Mouse (Mus musculus) gastrocnemius, postnatal 4 days (tissue): Measurements from ENCODE around the gene Tm4sf1. TPM values are rescaled to one million over a fixed set of nuclear protein-coding genes. Genes with fewer than 3 reads are reported as not detected.

ENCODE experiments used
- DNase-seq, 2 experiments: peaks; one replicate each; pipeline ENCODE4 v3.0.0; 2021 to 2022; ENCODE audit warnings: low spot score in 2 of 2, mixed read lengths in 2 of 2
- long read RNA-seq, 2 experiments: library from polyadenylated mRNA; stranded (forward); transcript quantifications; one replicate each; pipeline ENCODE4 v2.0.0; 2021
- total RNA-seq, 2 experiments: library from RNA; stranded (reverse); gene quantifications; 2 replicates each; pipeline ENCODE4 v1.2.3; 2021

The Tm4sf1 gene
- total RNA-seq = 10 to 100 TPM; 48.9 to 58.0 TPM
- long read RNA-seq, experiment 1, transcript Tm4sf1-202 (5 exons, 2,855 nt) = major isoform, 28 of 29 reads
- long read RNA-seq, experiment 1, partial matches to known transcripts = 0 of 29 reads
- long read RNA-seq, experiment 1, other reads (novel, unspliced or antisense) = 0 of 29 reads
- long read RNA-seq, experiment 2, transcript Tm4sf1-202 (5 exons, 2,855 nt) = major isoform, 22 of 29 reads
- long read RNA-seq, experiment 2, partial matches to known transcripts = 5 of 29 reads
- long read RNA-seq, experiment 2, other reads (novel, unspliced or antisense) = 2 of 29 reads

DNA sequence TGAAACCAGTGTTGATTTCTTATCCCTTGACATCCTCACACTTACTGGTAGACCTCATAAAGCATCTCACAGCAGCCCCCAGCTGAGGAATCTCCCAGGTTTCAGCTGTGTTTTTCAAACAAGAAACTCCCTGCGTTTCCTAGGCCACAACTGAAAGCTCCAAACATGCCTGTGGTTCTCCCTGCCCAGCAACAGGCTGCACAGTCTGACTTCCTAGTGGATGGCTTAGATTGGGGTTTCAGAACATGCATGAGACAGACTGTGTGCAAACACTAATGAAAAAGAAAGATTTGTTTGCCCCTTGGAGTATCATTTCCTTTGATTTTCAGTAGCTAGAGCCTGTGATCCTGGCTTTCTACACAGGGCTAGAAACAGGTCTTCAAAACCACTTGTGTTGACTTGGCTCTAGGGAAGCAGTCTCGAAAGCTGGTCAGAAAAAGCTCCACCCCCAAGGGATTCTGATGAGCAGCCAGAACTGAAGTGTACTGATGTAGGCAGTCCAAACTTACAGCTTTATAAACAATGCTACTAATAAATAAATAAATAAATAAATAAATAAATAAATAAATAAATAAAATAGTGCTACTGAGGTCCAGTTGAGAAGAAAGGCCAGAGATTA, at the start of gene Tm4sf1:
Gene Tm4sf1 (minus strand): TSS at position 68 of the 619 bp plus-strand sequence.
- DNase-seq = no peak

DNA sequence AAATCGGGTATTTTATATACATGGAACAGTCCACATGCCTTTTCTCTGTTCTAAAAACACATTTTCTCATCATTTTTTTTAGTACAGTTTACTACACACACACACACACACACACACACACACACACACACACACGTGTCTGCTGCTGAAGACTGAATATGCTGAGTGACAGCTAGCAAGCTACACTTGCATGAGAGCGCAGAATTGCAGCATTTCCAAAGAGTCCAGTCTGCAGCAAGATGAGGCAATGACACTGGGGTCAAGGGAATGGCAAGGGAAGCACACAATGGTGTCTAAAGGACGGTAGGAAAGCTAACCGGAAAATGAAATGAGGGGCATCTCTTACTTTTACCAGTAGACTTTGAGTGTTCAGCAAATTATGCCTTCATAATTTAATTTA, 43.0 kb upstream of the Tm4sf1 start:
- DNase-seq = no peak

DNA sequence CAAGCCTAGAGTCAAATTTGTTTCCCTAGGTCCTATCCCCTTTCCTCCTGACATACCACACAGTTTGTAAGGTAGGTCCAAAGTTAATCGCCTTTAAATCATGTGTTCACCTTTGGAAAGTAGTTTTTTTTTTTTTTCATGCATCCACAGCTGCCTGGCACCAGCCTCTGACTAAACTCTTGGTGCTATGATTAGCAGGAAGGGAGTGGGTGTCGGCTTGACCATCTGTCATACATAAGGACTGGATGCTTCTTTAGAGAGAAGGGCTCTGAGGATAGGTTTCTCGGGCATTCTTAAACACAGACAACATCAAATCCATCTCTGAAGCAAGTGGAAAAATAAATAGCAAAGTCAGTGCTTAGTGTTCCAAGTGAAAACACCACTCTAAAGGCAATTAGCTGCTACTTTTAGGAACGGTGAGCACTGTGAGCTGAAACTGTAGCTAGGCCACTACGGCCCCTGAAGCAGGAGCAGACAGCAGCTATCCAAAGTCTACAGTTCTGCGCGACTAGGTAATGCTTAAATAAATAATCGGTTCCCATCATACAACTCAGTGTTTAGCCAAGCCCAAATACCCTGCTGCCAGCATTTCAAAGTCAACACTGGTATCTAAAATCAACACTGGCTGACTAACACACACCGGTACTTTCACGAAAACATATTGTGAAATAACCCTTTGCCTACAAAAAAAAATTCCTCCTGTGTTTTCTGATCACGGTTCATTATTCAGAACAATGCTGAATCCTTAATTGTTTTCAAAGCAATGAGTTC, 42.2 kb upstream of the Tm4sf1 start:
- no peak for DNase-seq

DNA sequence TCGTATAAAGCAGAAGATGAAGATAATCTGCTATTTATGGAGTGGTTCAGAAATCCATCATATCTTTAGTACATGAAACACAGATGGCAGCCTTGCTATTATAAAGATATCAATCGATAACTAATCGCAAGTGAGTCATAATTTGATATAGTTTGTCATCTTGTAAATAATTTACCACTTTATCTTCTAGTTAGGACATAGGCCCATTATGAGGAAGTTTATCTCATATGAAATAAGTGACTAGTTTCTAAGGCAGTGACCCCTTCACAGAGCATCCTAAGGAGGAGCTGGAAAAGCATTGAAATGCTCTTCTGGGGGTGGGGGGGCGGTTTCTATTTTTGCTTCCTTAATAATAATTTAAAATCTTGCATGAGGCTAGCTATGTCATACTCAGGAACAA, 41.2 kb upstream of the Tm4sf1 start:
- DNase-seq = no peak

DNA sequence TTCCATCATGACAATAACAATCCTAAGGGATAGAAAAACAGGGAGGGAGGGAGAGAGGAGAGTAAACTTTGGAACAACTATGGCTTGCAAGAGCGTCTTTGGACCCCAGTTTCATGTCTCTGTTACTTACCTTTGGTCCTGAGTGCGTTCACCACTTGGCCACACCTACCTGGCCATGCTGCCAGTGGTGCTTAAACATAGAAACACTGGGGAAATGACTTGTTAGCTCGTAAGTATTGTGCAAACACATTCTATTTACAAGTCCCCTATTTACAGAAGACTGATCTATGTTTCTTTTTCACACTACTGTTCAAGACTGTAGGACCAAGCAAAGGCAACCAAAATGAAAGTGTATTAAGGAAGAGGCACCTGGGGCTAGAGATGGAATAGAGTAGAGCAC, 39.5 kb upstream of the Tm4sf1 start:
- no peak for DNase-seq

DNA sequence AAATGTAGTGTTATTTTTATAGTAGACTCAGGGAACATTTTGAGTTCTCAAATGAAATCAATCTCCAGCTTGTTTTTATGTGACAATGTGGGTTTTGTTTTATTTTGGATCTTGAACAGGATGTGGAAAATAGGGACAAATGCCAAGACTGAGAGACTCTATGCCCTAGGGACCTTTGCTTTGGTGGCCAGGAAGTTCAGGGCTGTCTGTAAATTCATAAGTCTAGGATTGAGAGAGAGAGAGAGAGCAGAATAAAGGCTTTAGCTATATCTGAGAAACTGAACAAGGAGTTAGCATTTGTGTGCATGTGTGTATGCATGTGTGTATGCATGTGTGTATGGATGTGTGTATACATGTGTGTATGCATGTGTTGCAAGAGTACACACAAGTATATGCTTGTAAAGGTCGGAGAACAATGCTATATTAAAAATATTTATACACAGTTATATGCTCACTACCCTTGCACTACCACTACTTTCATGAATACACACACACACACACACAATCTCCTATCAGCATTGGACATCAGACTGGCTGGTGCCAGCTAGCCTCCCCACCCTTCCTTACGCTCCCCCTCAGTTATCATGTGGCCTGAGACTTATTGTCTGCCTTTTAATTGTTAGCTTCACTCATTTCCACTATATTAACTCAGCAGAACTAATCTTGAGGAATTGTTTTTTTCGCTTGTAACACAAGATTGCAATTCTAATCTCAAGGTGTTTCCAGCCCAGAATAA, 33.5 kb upstream of the Tm4sf1 start:
- no peak for DNase-seq

DNA sequence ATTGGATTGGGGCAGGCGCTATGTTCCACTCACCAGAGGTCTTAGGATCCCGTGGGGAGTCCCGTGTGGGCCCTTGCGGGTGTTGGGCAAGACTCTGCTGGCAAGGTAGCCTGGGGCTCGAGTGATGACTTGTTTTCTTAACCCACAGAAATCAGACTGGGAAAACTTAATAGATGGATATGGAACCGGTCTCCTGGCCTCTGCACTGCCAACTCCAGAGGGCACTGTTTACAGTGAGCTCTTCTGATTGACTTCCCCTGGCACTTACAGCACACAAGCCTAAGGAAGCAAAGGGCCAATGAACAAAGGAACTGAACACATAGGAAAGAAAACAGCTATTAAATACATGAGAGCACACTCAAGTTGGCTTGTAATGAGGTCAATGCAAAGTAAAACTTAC, 26.2 kb upstream of the Tm4sf1 start:
- DNase-seq = no peak

DNA sequence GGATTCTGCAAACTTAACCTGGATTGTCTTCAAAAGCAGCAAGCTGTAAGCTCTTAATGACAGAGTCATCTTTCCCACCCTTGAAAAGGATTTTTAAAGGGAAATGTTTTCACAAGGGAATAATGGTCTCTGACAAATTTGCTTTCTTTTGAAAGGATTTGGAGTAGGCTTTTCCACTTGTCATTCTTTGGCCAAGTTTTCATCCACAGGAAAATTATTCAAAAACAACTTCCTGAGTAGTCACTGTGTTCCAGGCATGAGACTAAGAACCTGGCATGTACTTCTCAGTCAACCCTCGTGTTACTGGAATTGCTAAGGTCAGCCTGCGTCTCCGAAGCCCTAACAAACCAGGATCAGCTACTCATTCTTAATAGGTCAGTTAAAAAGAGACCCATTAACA, 5.3 kb upstream of the Tm4sf1 start:
- DNase-seq = no peak

DNA sequence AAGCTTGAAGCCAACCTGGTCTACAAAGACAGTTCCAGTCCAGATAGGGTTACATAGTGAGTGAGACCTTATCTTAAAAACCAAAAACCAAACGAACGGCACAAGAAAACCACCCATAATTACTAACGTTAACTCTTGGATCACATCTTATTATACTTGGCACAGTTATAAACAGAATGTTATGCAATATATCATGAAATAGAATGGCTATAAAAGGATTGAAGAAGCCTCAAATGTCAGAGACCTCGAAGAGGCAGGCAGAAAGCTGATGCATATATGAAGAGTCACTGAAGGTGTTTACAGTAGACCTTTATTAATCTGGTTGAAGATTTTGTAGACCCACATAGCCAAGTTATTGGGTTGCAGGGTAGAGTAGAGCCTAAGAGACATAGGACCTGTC, 3.8 kb upstream of the Tm4sf1 start:
- DNase-seq = no peak

DNA sequence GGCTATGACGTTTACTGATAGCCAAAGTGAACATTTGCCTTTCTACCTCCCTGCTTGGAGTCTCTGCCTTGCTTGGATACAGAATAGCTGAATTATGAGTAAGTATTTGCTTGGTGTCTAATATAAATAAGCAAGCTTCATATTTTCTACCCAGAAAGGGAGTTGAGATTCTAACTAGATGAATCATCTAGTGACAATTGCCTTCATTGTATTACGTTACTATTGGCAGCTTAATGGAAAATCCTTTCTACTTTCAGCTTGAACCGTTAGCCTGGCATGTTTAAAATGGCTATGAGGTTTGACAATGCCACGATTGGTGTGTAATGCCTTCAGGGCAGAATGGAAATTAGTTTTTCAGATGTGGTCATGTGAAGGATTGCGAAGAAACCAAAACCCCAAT, 2.7 kb upstream of the Tm4sf1 start:
- no peak for DNase-seq

DNA sequence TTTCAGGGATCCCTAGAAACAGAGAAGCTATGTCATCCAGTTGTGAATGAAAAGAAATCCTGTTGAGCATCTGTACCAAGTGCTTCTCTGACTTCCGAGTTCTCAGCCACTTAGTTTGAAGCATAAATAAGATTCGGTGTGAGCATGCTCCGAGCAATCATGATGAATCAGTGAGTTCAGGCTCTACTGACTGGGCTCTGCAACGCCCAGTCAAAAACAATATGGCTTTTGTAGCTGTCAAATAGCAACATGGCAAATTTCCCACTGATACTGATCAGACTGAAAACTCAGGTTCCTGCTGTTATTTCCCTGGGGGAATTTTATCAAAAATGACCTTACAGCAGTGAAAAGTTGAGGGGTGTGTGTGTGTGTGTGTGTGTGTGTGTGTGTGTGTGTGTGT, 2.3 kb upstream of the Tm4sf1 start:
- DNase-seq = no peak

DNA sequence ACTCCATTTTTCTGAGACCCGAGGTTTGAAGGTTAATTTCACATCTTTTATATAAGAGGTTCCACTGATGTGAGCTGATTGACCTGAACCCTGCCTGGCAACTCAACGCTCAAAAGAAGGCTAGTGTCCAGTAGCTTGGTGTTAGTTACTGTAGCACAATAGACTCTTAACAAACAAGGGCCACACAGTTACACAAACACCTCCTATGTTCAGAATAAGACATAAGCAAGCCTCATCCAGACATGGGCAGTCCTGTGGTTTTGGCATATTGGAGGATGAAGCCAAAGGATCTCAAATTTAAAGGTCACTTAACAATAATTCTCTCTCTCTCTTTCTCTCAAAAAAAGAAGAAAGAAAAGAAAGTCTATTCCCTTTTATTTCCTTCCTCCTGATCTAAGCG, 1.7 kb upstream of the Tm4sf1 start:
- DNase-seq = no peak

DNA sequence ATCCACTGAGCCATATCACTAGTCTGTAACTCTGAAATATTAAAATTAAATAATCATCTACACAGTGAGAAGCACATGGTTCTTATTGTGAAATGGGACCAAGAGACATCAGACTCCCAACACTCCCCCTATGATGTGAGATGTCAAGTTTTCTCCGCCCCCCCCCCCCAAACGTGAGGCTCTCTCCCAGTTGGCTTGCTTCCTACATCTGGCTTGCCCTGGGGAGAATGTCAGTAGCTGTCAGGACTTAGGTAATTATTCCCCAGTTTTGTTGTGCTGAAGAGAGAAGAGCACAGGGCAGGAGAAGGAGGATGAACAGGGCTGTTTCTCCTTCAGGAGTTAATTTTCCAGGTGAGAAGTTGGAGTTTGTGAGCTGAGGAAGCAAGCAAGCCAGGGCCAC, 1.1 kb upstream of the Tm4sf1 start:
- no peak for DNase-seq

DNA sequence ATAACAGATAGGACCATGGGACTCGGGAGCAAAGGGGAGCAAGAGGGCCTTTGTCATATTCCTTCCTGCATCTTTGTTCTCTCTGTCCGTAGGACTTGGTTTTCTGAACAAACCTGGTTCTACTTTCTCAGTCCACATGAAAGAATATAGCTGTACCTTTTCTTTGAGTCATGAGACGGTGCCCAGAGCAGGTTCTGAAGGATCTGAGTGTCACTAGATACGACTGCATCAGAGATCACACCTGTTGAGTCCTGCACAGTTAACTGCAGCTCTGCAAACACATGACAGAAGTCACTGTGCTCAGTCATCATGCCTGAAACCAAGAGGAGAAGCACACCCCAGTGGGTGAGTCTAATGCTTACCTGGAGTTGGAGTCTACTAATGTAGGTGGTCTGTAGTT, 422 bp downstream of the Tm4sf1 start:
- no peak for DNase-seq

DNA sequence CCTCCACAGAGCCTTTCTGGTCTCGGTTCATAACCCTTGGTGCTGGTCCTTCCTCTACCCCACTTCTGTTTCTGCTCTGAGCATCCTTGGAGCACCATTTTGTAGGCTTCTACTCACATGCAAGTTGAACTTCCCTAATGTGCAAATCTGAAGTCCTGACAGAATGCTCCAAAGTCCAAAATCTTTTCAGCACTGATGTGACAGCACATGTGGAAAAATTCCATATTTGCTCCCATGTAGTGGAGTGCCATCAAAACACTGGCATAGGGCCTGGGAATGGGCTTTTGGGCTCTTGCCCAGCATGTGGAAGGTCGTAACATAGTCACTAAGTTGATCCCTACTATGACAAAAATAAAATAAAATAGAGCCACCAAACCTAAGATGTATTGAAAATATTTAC, 3.8 kb downstream of the Tm4sf1 start:
- no peak for DNase-seq

DNA sequence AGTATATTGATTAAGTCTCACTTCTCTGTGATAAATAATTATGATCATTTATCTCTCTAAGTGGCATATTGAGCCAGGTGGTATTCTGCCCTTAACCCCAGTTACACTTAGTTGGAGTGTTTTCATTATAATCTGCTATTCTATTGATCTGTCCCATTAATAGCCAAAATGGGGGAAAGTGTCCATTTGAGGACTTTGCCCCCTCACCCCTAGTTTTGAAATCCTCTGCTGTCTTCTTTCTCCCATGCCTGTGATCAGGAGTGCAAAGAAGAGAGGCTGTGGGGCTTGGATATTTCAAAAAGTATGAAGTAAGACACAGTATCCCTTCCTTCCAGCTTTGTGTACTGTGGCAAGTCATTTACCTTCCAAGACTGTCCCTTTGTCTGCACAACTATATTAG, 5.2 kb downstream of the Tm4sf1 start:
- no peak for DNase-seq

DNA sequence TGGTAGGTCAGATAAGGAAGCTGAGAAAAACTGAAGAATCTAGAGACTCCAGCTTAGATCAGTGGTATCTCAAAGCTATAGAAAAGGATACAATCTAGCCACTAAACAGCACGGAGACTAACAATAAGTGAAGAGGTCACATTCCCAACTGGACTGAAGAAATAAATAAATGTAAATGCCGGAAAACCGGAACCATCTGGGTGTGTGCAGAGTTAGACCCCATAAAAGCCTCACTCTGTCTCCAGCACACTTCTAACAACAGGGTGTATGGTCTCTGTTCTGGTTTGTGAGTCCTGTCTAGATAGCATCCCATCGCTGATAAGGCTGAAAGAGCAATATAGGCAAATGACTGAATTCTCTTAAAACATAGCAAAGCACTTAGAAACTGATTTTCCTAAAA, 6.2 kb downstream of the Tm4sf1 start:
- no peak for DNase-seq

DNA sequence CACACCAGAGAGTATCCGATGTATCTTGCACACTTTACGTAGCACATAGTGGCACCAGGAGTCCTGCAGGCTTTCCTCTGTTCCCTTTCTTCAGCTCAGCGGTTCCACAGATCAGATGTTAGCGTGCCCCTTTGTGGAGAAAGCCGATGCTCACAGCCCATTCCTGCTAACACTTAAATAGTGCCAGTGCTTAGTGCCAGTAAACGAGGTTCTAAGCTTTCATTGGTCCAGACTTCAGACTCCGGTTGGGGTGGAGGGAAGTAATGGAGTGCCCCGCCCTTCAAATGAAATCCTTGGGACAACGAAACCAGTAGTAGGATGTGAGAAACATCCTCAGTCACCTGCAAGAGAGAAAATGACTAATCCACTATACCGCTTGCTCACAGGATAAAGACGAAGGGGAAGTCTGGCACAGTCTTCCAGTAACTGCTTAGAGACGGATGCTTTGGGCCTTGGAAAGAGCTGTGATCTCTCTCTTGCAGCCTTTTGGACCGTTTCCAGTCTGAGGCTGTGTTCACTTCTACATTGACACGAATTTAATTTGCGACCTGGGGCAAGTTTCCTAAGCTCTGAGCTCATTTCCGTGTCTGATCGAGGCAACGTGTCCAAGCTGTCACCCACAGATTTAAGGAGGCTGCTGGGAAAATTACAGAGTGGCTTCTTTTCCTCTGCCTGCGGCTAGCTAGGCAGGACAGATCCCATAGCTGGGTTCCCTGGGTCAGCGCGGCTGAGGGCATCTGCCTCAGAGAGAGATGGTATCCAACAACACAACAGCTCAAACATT, 6.9 kb downstream of the Tm4sf1 start:
- DNase-seq = peak; percentile 19 to 46

DNA sequence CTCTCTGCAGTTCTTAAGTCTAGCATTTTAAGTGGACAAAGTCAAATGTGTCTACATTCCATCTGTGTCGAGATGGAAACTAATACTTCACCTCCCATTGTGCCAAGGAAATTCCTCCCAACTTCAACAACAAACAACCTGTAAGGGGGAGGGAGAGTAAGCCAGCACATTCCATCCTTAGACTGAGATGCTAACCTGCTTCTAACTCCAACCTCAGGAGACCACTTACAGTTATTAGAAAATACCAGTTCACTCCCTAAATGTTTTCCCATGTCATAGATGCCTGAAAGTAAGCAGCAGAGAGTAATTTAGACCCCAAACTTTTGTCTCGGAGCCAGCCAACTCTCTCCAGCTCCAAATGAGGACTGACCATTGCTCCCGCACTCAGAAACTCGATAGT, 7.9 kb downstream of the Tm4sf1 start:
- DNase-seq = peak in 1 of 2 experiments; percentile 21

DNA sequence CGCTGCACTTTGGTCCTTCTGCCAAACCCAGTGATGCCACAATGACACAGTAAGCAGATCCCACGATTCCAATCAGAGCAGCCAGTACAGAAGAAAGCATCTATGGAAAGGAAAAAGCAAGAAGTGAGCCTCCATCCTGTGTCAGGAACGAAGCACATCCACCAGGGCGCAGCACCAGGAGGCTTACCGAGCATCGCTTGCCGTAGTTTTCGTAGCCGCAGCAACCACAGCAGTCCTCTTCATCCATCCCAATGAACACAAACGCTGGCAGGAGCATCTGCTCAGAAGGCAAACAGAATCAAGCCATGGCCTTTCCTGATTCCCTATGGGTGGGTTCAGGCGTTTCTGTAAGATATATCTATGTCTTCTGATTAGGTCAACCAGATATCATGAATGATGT, 9.0 kb downstream of the Tm4sf1 start:
- peak in 1 of 2 experiments; percentile 12 for DNase-seq

DNA sequence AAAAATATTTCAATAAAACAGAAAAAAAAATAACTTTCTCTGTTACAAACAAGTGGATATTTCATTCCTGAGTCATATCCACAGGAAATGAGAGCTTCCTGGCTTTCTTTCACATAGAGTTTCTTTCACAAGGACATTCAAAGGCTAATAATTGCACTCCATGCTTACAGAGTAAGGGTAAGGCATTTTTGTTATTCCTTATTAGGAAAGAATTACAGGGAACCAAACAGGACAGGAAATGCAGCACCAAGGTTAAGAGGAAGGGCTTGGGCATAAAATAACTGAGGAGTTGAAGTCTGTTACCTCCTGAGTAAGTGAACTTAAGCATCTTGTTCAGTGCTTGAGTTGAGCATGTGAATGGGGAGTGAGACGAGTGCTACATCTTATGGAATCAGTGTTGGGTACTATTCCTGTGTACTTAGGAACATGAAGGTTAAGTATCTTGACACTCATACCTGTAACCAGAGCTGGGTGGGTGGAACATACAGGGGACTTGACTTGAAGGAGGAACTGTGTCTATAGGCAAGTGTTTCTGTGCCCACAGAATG, 12.8 kb downstream of the Tm4sf1 start:
- DNase-seq = no peak
